Mouse (Mus musculus) kidney, adult 2 months (tissue): ENCODE data around the gene Specc1.

Source experiments
- CTCF ChIP-seq: fragments of 200-500 bp; conservative IDR thresholded peaks from 2 replicates; pipeline ENCODE4 v1.5.1; 2011; ENCODE audit warnings: low read depth, mild to moderate bottlenecking, control low read depth, low read length, moderate library complexity, mixed read lengths; ENCODE audit not compliant: insufficient read depth, insufficient read length
- POLR2A ChIP-seq: fragments of 200-500 bp; IDR thresholded peaks from one replicate; pipeline ENCODE4 v1.6.1; 2011; ENCODE audit warnings: low read depth, low read length, control low read depth

GRCm38 (mm10) chr11:62168146-62168545, 211.6 kb downstream of the Specc1 start:
- no peak for TF ChIP-seq POLR2A
- no peak for TF ChIP-seq CTCF
